Mouse (Mus musculus): ENCODE data around the gene Chst11.

GRCm38 (mm10) chr10:83182573-83182960, 197.3 kb downstream of the Chst11 start:
- TF ChIP-seq POLR2A (IDR thresholded peaks at IDR 0.05; ENCODE audit: extremely low read depth, insufficient read depth, low read length) (no peak), CTCF (IDR thresholded peaks at IDR 0.05; ENCODE audit: extremely low read depth, insufficient read depth, low read length) (peak; percentile 73)
